Mouse (Mus musculus) heart, embryonic 14.5 days (tissue): ENCODE measurements at regions not wholly inside any gene's neighbourhood (a gene's known extent, or its start where the extent isn't known, plus 50 kb on each side); places are given as distances from the start of the nearest gene placed in this dataset.

Source experiments
- ATAC-seq: fragments of 200-750 bp; cut with Nextera tagmentation; 2 replicates; pipeline ENCODE4 v1.8.0; 2017; ENCODE audit warnings: low read depth, moderate TSS enrichment; ENCODE audit not compliant: insufficient number of reproducible peaks, insufficient read depth, low FRiP score
- H3K27ac ChIP-seq, 2 experiments: fragments of 200-500 bp in 1 of 2; fragments of 300-500 bp in 1 of 2; sonication (generic) in 1 of 2; replicated peaks in 1 of 2; 2 replicates each; pipeline ENCODE4 v1.5.1; 2012 to 2014; ENCODE audit warnings: low read depth in 2 of 2, low read length in 2 of 2, control low read depth in 1 of 2, mild to moderate bottlenecking in 1 of 2, mixed read lengths in 1 of 2; ENCODE audit not compliant: control insufficient read depth in 1 of 2, insufficient read depth in 1 of 2
- H3K27me3 ChIP-seq: fragments of 300-500 bp; sonication (generic); 2 replicates; pipeline ENCODE4 v1.6.1; 2014; ENCODE audit warnings: mild to moderate bottlenecking, low read length, control low read depth; ENCODE audit not compliant: control insufficient read depth, insufficient read depth
- H3K36me3 ChIP-seq: fragments of 300-500 bp; sonication (generic); 2 replicates; pipeline ENCODE4 v1.6.1; 2014; ENCODE audit warnings: mild to moderate bottlenecking, control low read depth, low read length, mixed read lengths; ENCODE audit not compliant: control insufficient read depth, insufficient read depth
- H3K4me1 ChIP-seq, 2 experiments: fragments of 200-500 bp in 1 of 2; fragments of 300-500 bp in 1 of 2; sonication (generic) in 1 of 2; 2 replicates each; pipeline ENCODE4 v1.6.1; 2012 to 2014; ENCODE audit warnings: low read length in 2 of 2, control low read depth in 1 of 2, mixed read lengths in 1 of 2; ENCODE audit not compliant: control insufficient read depth in 2 of 2, insufficient read depth in 2 of 2
- H3K4me2 ChIP-seq: fragments of 300-500 bp; sonication (generic); 2 replicates; pipeline ENCODE4 v1.6.1; 2014; ENCODE audit warnings: mild to moderate bottlenecking, low read length
- H3K4me3 ChIP-seq, 2 experiments: fragments of 200-500 bp in 1 of 2; fragments of 300-500 bp in 1 of 2; sonication (generic) in 1 of 2; 2 replicates each; pipeline ENCODE4 v1.5.1; 2012 to 2014; ENCODE audit warnings: low read length in 2 of 2, mild to moderate bottlenecking in 2 of 2, control low read depth in 1 of 2, low read depth in 1 of 2, moderate library complexity in 1 of 2; ENCODE audit not compliant: control insufficient read depth in 1 of 2, insufficient read depth in 1 of 2
- H3K9ac ChIP-seq: fragments of 300-500 bp; sonication (generic); 2 replicates; pipeline ENCODE4 v1.6.1; 2014; ENCODE audit warnings: mild to moderate bottlenecking, low read length
- H3K9me3 ChIP-seq: fragments of 300-500 bp; sonication (generic); 2 replicates; pipeline ENCODE4 v1.6.1; 2016; ENCODE audit warnings: low read length, control low read depth; ENCODE audit not compliant: control insufficient read depth
- WGBS: fragments of 180-500 bp; shearing (Covaris S2); extraction: QIAGEN DNeasy Blood & Tissue Kit; methylation state at CpG from one replicate; pipeline ENCODE4 v1.1.7; 2014; 5-methylcytosine and 5-hydroxymethylcytosine counted together

DNA sequence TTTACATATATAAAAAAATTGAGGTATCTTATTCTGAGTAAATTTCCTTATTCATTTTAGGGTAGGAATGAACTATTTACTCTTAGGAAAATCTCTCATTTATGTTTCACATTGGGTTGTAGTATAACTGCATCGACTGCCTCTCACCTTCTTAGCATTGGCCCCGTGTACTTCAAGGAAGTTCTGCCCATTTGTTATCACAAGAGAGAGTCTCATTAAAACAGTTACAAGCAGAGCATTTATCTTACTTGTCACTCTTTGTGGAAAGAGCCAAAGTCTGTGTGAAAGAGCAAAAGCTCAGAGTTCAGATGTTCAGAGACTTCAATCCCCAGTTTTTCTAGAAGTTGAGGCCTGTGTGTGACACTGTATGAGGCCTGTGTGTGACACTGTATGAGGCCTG lies 323.6 kb downstream of the Gpat3 start:
- Histone ChIP-seq H3K27me3 (no peaks in the 10 kb centered on the region), H3K9me3 (no peaks in the 10 kb centered on the region), H3K36me3 (no peaks in the 10 kb centered on the region), H3K4me1 (peaks cover 0 to 4% of the 10 kb centered on the region in 2 experiments; a peak in 2 of 4 replicates), H3K9ac (no peak overlapping the region), H3K27ac (no peak overlapping the region), H3K4me3 (no peak overlapping the region), H3K4me2 (no peak overlapping the region)
- ATAC-seq, result no peak
- WGBS, result 57% methylated on average over 2 of the region's 2 CpGs

DNA sequence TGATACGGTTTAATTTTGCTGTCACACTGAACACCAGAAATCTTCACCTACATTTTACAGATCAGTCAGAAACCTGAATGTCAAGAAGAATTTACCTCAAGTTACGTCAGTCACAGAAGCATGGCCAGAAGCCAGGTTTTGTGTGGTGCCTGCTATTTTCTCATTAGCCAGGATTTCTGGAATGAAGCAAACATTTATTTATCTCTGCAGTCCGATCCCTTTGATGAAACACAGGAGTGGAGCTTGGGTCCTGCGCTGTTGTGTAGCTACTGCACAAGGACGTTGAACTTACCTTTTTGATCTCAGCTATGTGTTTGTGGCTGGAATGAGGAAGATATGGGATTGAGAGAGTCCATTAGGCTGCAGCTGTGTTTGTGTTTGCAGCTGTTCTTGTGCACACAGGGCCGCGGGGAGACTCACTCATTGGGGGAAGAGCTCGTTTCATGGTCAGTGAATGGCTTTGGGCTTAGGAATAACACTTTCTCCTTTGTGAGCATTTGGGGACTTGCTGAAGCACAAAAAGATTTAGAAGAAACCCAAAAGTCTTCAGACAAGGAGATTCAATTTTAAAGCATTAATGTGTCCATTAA lies 318.2 kb downstream of the Gpat3 start:
- no peak overlapping the region for H3K9ac ChIP-seq
- H3K27me3 ChIP-seq, result no peaks in the 10 kb centered on the region
- H3K4me2 ChIP-seq, result peak overlapping the region; percentile 24
- H3K4me3 ChIP-seq, result no peak overlapping the region
- no peak for ATAC-seq
- peaks cover 2 to 5% of the 10 kb centered on the region in 2 experiments; a peak in 3 of 4 replicates for H3K4me1 ChIP-seq
- WGBS, result 36% methylated on average over 8 of the region's 8 CpGs
- H3K27ac ChIP-seq, result no peak overlapping the region
- no peaks in the 10 kb centered on the region for H3K36me3 ChIP-seq
- no peaks in the 10 kb centered on the region for H3K9me3 ChIP-seq

DNA sequence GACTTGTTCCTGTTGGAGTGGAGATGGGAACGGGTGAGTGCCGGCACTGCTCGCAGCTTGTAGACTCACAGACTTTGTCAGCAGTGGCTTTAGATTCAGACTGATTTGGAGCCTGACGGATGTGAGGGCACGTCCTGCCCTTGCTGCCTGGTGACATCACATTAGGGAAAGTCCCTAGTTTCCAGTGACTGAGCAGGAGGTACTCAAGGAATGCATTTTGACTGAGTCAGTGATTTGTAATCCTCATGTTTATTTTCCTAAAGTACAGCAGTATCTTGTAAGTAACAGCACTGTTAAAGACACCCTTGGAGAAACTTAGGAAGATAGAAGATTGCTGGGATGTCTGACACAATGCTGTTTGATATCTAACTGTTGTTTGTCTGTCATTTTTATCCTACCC lies 317.6 kb downstream of the Gpat3 start:
- Histone ChIP-seq H3K36me3 (no peaks in the 10 kb centered on the region), H3K9ac (no peak overlapping the region), H3K27me3 (no peaks in the 10 kb centered on the region), H3K4me1 (peaks cover 2 to 5% of the 10 kb centered on the region in 2 experiments; a peak in 3 of 4 replicates), H3K4me2 (no peak overlapping the region), H3K4me3 (no peak overlapping the region), H3K9me3 (no peaks in the 10 kb centered on the region), H3K27ac (no peak overlapping the region)
- ATAC-seq, result no peak
- 11% methylated on average over 5 of the region's 5 CpGs for WGBS

DNA sequence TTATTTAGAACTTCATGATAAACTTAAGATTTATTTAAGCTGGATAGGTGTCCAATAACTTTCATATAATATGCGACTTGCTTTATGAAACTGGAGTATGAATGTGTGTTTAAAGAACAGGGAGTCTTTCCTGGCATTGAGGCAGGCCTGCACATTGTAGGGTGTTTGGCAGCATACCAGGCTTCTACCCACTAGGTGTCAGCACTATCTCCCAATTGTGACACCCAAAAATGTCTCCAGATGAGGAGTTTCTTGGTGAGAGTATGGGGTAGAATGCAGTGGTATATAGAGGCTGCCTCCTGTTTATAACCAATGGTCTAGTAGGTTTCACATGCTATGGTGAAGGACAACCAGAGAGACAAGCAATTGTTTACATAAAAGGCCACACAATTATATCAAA lies 311.9 kb downstream of the Gpat3 start:
- Histone ChIP-seq H3K27ac (no peak overlapping the region), H3K9ac (no peak overlapping the region), H3K4me2 (no peak overlapping the region), H3K4me1 (no peaks in the 10 kb centered on the region), H3K4me3 (no peak overlapping the region), H3K36me3 (no peaks in the 10 kb centered on the region), H3K9me3 (no peaks in the 10 kb centered on the region), H3K27me3 (no peaks in the 10 kb centered on the region)
- WGBS, result 50% methylated on average over 1 of the region's 1 CpGs
- ATAC-seq, result no peak

DNA sequence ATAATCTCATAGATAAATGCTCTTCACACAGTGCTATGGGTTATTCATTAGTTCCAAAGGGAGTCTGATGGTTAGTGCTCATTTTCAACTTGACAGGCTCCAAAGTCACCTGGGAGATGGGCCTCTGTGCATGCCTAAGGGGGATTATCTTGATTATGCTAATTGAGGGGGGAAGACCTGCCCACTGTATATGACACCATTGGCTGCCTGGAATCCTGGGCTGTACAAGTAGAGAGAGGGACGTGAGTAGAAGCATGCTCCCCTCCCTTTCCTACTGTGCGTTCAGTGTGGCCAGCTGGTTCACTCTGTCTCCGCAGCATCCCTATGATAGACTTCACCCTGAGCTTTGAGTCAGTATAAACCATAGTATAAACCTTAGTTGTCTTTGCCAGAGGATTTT lies 300.8 kb downstream of the Gpat3 start:
- Histone ChIP-seq H3K9ac (no peak overlapping the region), H3K9me3 (no peaks in the 10 kb centered on the region), H3K27me3 (no peaks in the 10 kb centered on the region), H3K36me3 (no peaks in the 10 kb centered on the region), H3K27ac (no peak overlapping the region), H3K4me3 (no peak overlapping the region), H3K4me1 (no peaks in the 10 kb centered on the region), H3K4me2 (no peak overlapping the region)
- WGBS, result 77% methylated on average over 3 of the region's 3 CpGs
- ATAC-seq, result no peak

DNA sequence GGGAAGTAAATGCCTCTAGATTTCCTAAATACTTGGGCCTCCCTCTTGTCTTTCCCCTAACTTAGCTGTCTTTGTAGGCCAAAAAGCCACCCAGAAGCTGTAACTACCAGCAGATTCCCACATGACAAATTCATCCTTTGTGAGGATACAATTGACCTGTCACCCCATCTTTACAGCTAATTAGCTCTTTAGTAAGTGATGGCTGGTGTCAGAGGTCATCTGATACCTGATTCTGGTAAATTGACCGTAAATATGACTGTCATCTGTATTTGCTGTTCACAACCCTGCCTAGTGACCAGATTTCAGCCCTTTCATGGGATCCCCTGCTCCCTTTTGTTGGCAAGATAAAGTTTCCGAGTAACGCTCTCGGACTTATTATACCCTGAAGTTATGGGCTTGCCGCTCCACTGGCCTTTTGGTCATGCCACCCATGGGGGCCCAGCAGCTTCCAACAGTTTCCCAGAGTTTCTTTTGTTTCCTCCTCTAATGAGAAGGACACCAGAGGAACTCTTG lies 279.5 kb downstream of the Gpat3 start:
- Histone ChIP-seq H3K9me3 (no peaks in the 10 kb centered on the region), H3K27ac (no peak overlapping the region), H3K36me3 (no peaks in the 10 kb centered on the region), H3K4me2 (no peak overlapping the region), H3K4me3 (no peak overlapping the region), H3K9ac (no peak overlapping the region), H3K4me1 (peaks cover 0 to 12% of the 10 kb centered on the region in 2 experiments; a peak in 1 of 4 replicates), H3K27me3 (no peaks in the 10 kb centered on the region)
- 79% methylated on average over 5 of the region's 5 CpGs for WGBS
- ATAC-seq, result no peak

DNA sequence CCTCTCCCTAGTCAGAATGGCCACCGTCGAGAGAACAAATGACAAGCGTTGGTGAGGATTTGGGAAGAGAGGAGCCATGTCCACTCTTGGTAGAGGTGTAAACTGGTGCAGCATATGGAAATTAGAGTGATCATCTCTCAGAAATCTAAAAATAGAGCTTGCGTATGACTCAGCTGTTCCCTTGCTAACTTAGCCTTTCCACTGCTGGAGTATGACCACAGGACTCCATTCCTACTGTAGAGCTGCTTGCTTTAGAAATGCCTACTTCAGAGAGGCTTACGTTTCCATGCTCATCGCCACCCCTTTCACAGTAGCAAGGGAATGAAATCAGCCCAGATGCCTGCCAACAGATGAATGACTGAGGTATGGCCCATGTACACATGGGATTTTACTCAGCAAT lies 277.4 kb downstream of the Gpat3 start:
- ATAC-seq, result no peak
- peaks cover 0 to 12% of the 10 kb centered on the region in 2 experiments; a peak in 1 of 4 replicates for H3K4me1 ChIP-seq
- H3K4me3 ChIP-seq, result no peak overlapping the region
- no peak overlapping the region for H3K9ac ChIP-seq
- no peaks in the 10 kb centered on the region for H3K36me3 ChIP-seq
- H3K27me3 ChIP-seq, result no peaks in the 10 kb centered on the region
- no peak overlapping the region for H3K27ac ChIP-seq
- H3K4me2 ChIP-seq, result no peak overlapping the region
- 76% methylated on average over 6 of the region's 6 CpGs for WGBS
- H3K9me3 ChIP-seq, result no peaks in the 10 kb centered on the region
